Mouse (Mus musculus) ES-E14 (cell line): Measurements from ENCODE around the gene Spata17.

Source experiments
- CHD2 ChIP-seq: IDR thresholded peaks from 2 replicates; pipeline ENCODE4 v1.6.1; 2014; ENCODE audit warnings: mild to moderate bottlenecking, low read depth, low read length, inconsistent platforms
- MAFK ChIP-seq: IDR thresholded peaks from 2 replicates; pipeline ENCODE4 v1.6.1; 2014; ENCODE audit warnings: mild to moderate bottlenecking, low read depth, low read length, inconsistent platforms; ENCODE audit not compliant: insufficient read depth
- ZNF384 ChIP-seq: IDR thresholded peaks from 2 replicates; pipeline ENCODE4 v1.6.1; 2012; ENCODE audit warnings: low read depth, low read length, inconsistent platforms

DNA sequence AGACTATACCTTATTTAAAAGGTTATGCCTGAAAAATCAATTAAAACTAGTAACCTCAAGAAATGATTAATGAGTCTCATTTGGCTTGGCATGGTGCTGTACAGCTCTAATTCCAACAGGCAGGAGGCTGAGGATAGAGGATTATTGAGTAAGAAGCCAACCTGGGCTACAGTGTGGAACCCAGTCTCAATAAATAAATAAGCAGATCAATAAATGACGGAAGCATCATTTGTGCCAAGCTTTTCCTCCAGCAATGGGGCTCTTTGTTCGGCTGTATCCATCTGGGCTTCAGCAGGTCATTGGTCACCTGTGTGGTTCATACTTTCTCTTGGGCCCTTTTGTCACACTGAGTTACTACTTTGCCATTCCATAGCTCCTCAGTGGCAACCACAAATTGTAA is 201.1 kb downstream of the Spata17 start:
- no peak for TF ChIP-seq CHD2
- TF ChIP-seq ZNF384: no peak
- TF ChIP-seq MAFK: no peak
